Mouse (Mus musculus) kidney, adult 8-10 months (tissue): ENCODE measurements around the gene Pou2af1.

Experiments used
- DNase-seq, 2 experiments: peaks; one replicate each; pipeline ENCODE4 v3.0.0; 2022

Gene Pou2af1

GRCm38 (mm10) chr9:51213023-51213728, at the start of gene Pou2af1:
Gene Pou2af1, plus strand, starts transcription at chr9:51213708.
- DNase-seq = no peak

DNA sequence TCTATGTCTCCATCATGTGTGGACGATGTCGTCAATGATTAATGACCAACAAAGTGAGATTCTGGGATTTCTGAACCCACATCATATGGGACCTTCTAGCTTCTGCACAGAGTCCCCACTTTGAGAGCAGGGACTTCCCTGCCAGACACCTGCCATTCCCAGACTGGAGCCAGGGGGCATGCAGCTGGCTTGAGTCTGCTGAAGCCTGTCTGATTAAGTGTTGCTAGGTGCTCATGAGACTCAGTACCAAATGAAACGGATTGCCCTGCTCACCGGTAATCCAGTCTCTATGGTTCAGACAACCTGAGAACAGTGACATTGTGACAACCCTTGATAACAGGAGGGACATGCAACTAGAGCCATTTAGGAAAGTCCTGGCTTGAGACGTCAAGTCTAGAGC, 49.5 kb upstream of the Pou2af1 start:
- DNase-seq = no peak

DNA sequence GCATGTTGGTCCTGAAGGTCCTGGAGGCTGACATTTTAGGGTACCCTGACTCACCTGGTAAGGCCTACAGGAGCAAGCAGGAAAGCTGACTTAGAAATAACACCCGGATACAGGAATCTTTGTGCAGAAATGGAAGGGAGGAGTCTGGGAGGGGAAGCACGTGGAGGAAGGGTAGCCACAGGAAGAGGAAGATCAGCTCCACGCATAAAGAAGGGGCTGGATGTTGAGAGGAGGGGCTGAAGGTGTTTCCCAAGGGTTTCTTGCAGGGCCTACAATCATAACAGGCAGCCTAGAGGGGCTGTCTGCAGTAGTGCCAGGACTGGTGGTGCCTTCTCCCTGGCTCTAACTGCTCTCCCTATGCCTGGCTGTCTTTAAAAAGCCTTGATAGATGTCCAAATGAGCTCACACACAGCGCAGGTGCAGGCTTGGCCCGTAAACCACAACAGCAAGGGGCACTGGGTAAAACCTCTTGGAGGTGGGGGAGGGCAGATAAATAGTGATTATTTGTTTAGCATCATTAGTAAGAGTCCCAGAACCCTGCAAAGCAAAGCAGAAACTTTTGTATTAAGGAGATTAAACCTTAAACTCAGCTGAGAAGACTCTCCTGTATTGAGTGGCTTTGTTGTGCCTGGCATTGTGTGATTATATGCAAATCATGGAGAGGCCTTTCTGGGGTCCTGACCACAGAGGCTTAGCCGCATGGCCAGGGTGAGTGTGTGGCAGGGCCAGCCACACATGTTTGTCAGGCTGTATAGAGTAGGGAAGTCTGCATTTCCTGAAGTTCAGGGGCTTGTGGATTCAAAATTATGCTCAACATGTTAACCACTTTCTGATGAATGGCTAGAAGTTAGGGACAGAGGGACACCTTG, 48.0 kb upstream of the Pou2af1 start, which contains the start of gene Gm32742:
TSS of gene Gm32742 (minus strand) at position 206 of the 869 bp plus-strand sequence.
- DNase-seq = no peak

DNA sequence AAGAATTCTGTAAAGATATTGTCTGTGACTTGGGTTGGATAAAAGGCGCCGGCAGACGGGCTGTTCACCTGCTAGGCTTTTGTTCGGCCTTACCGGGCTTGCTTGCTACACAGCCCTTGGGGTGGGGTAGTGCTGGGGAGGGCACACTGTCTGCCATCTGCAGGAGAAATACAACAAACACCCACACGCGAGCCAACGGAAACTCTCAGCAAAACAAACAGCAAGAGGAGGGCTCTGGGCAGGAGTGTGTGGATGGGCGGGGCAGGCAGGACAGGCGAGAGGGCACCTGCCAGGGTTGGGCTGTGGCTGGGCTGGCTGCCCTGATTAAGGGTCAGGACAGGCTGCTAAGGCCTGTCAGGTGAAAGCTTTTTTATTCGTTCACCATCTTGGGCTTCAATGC, 45.6 kb upstream of the Pou2af1 start:
- DNase-seq = no peak

DNA sequence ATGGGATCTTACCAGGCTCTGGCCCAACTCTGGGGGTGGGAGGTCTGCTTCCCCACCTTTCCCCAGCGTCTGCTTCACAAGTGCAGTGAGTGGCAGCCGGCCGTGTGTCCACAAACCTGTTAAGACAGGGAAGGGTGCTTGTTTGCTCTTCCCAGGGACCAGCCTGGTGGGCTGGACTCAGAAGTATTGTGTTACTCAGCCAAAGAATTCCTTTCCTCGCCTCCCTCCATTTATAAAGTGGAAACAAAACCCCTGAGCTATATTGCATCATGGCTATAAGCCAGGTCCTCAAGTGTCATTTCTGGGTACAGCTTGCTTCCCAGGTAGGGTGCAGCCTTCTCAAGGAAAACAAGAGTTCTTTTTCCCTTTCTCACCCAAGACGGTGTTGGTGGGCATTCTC, 44.8 kb upstream of the Pou2af1 start:
- no peak for DNase-seq

- no peak for DNase-seq
These were observed 44.4 kb upstream of the Pou2af1 start for GRCm38 (mm10) chr9:51169133-51169532.

DNA sequence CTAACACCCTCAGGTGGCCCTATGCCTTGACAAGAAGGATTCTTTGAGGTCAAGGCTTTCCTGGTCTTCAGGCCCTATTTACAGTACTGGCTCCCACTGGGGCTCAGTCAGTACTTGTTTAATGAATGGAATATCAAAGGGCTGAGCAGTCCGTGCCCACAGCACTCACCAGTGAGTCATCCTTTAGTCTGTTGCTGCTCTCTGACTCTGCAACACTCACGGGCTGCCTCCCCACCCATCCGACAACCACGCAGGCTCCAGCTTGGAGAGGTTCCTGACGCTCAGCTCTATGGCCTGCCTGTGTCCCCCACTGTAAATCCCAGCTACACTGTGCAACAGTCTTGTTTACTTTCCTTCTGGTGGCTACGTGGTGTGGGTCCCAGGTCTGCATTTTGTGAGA, 43.2 kb upstream of the Pou2af1 start:
- no peak for DNase-seq

- DNase-seq = no peak
These were observed 38.5 kb upstream of the Pou2af1 start for GRCm38 (mm10) chr9:51174890-51175464.

- no peak for DNase-seq
These were observed 37.8 kb upstream of the Pou2af1 start for GRCm38 (mm10) chr9:51175722-51176121.

- DNase-seq = no peak
These were observed 35.2 kb upstream of the Pou2af1 start for GRCm38 (mm10) chr9:51178297-51178696.

DNA sequence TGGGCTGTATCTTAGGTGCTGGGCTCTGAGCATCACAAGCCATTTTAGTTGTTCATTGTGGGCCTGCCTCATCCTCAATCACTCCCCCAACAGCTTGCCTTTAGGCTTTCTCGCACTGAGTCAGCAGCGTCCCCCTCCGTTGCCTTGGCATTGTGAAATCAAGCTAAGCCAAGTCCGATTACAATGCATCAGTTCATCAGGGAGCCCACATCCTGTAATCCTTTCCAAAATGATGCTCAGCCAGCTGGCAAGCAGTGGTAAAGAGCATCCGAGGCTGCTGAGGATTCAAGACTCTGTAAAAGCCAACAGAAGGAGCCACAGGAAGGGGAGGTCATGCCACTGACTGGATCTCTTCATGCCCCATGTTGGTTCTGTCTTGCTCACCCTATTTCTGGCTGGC, 32.9 kb upstream of the Pou2af1 start:
- DNase-seq = no peak

DNA sequence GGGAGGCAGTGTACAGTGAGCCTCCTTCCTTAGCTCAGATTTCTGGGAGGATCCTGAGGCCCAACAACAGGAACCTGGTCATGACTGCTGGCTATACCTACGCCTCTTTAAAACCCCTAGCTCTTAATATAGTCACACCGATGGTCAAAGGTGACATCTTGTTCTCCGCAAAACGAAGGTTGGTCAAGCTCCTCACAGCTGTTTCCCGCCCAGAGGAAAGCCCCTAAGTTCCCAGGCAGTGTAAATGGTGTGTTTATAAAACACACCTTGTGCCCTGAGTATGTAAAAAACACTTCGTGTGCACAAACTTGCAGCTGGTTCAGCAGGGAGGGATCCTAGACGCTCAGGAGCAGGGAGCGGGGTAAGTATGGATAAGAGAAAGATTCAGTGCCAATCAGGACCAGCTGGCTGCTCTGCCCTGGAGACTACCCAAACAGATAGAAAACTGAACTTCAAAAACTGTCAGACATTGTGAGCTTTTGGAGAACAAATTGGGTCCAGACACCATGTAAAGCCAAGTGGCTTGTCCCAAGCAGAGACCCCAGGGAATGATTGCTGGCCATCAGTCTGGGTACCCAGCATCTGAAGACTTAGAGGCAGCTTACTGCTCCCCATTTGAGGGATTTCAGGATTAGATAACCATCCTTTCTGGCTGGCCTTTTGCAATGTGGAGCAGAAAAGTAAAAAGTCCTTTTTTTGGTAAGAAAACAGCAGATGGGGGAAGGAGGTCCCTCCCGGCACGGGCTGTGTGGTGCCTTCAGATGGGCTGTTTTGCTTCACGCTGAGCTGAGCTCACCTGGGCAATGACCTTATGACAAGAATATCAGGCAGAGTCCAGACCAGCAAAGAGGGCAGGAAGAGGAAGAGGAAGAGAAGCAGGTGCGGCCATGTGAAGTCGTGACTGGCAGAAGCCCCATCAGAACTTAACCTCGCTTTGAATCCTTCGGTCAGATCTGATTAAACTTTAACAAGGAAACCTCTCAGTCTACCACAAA, 30.5 kb upstream of the Pou2af1 start:
- DNase-seq = no peak

GRCm38 (mm10) chr9:51185386-51185785, 28.1 kb upstream of the Pou2af1 start:
- no peak for DNase-seq

- DNase-seq = no peak
These were observed 27.6 kb upstream of the Pou2af1 start for GRCm38 (mm10) chr9:51185871-51186270.

DNA sequence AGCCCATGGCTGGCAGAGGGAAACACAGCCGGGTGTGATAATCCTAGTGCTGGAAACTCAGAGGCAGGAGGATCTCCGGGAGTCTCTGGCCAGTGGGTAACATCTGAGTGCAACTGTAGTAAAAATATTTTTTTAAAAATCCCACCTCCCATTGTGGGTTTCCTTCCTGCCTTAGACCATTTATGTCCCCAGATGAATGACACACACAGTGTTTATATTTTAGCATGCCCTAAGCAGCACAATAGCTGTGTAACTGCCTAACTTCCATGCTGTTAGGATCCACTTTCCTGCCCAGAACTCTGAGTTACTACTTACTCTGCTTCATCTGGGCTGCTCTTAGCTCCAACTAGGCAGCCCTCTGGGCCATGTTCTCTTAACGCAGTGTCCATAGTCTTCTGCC, 22.9 kb upstream of the Pou2af1 start:
- DNase-seq = no peak

DNA sequence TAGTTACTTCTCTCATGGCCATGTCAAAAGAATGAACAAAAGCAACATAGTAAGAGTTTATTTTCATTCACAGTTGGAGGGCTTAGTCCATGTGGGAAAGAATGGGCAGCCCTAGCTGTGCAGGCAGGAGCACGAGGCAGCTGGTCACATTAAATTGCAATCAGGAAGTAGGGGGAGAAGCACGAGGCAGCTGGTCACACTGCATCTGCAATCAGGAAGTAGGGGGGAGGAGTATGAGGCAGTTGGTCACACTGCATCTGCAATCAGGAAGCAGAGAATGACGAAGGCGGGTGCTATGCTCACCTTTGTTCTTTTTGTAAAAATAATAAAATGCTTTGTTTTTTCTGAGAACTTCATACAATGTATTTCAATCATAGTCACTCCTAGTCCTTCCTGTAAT, 18.7 kb upstream of the Pou2af1 start:
- no peak for DNase-seq

DNA sequence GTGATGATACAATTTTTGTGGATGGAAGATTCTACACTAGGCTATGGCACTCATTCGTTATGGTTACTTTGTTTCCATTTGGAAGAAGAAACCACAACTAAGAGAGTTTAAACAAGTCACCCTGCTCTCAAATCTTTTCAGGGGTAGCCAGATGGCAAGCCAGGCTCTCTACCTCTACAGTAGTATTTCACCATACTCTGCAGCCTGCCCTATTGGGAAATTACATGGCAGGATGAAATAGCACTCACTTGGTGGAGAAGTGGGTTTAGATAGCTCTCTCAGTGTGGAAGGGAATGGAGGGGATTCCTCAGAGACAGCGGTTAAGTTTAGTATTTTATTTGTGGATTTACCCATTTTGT, 4.6 kb upstream of the Pou2af1 start:
- no peak for DNase-seq

GRCm38 (mm10) chr9:51211191-51211590, 2.3 kb upstream of the Pou2af1 start:
- peak; percentile 4 to 16 for DNase-seq

DNA sequence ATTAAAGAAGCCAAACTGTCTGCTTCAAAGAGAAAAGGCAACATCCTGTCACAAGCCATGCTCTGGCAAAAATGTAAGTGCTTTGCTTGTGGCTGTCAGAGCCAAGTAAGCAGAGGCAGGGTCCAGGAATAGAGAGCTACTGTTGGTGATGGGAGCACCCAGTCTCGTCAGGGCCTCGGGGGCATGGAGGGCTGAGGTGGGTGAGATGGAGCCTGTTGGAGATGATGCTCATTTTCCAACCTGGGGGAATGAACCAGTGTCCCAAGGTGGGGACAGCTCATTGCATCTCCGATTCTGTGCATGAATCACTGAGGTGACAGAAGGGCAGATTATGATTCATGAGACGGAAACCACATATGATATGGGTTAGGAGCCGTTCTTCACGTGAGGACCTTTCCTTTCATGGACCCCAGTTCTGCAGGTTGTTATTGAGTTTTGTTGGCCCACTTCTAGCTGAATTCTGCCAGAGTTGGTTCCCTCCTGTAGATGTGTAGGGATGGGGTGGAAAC, 275 bp downstream of the Pou2af1 start:
- no peak for DNase-seq

GRCm38 (mm10) chr9:51215311-51215710, 1.8 kb downstream of the Pou2af1 start:
- no peak for DNase-seq

- no peak for DNase-seq
These were observed 2.4 kb downstream of the Pou2af1 start for GRCm38 (mm10) chr9:51215949-51216348.

DNA sequence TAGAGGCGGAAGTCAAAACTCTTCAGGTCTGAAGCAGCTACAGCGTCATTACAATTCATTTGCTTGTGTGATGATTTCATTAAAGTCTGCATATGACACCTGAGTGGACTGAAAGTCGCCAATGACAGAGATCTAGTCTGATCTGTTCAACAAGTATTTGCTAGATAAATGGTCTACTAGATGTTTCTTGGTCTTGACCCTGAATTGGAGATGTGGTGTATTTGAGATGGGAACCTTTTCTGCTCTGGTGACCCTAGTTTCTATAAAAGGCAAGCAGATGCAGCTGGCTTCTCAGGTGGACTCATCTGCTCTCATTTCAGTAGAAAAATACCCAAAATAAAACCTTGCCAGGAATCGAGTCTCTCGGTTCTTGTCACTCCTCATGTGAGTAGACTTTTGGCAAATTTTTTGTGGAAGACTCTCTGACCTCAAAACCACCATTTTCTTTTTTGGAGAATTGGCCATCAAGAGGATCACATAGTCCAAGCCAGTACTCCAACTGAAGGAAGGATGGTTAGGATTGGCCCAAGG, 12.2 kb downstream of the Pou2af1 start:
- DNase-seq = no peak
